Mouse (Mus musculus) forebrain, embryonic 14.5 days (tissue): ENCODE results near the gene Dnase1l3. TPM values are rescaled to one million over a fixed set of nuclear protein-coding genes. Genes with fewer than 3 reads are reported as not detected.
"Not testable (repeated sequence)": the region's sequence is repeated elsewhere in the genome, so short reads cannot be mapped to it uniquely, and the experiment has no call there.

Source experiments
- ATAC-seq: fragments of 200-750 bp; cut with Nextera tagmentation; 2 replicates; pipeline ENCODE4 v1.8.0; 2017; ENCODE audit warnings: mild to moderate bottlenecking, moderate library complexity
- DNase-seq: peaks from one replicate; pipeline ENCODE4 v3.0.0-alpha.2; 2015; ENCODE audit warnings: low spot score
- H3K27ac ChIP-seq: fragments of 300-500 bp; sonication (generic); 2 replicates; pipeline ENCODE4 v1.5.1; 2014; ENCODE audit warnings: low read depth, mild to moderate bottlenecking, control low read depth, low read length, moderate library complexity
- H3K27me3 ChIP-seq: fragments of 300-500 bp; sonication (generic); replicated peaks from 2 replicates; pipeline ENCODE4 v1.6.1; 2014; ENCODE audit warnings: low read length, control low read depth, mixed read lengths; ENCODE audit not compliant: control insufficient read depth, insufficient read depth
- H3K36me3 ChIP-seq: fragments of 300-500 bp; sonication (generic); 2 replicates; pipeline ENCODE4 v1.6.1; 2014; ENCODE audit warnings: low read length, control low read depth; ENCODE audit not compliant: control insufficient read depth, insufficient read depth
- H3K4me1 ChIP-seq: fragments of 300-500 bp; sonication (generic); 2 replicates; pipeline ENCODE4 v1.6.1; 2014; ENCODE audit warnings: antibody characterized with exemption, low read length, control low read depth; ENCODE audit not compliant: control insufficient read depth, insufficient read depth
- H3K4me2 ChIP-seq: fragments of 300-500 bp; sonication (generic); 2 replicates; pipeline ENCODE4 v1.6.1; 2014; ENCODE audit warnings: mild to moderate bottlenecking, control low read depth, low read length
- H3K4me3 ChIP-seq: fragments of 300-500 bp; sonication (generic); 2 replicates; pipeline ENCODE4 v1.5.1; 2014; ENCODE audit warnings: low read depth, low read length, control low read depth
- H3K9ac ChIP-seq: fragments of 300-500 bp; sonication (generic); 2 replicates; pipeline ENCODE4 v1.6.1; 2014; ENCODE audit warnings: mild to moderate bottlenecking, low read length, control low read depth, moderate library complexity
- H3K9me3 ChIP-seq: fragments of 300-500 bp; sonication (generic); replicated peaks from 2 replicates; pipeline ENCODE4 v1.6.1; 2016; ENCODE audit warnings: low read length, control low read depth, mixed read lengths; ENCODE audit not compliant: control insufficient read depth
- WGBS: fragments of 180-500 bp; shearing (Covaris S2); extraction: QIAGEN DNeasy Blood & Tissue Kit; methylation state at CpG from one replicate; pipeline ENCODE4 v1.1.7; 2014; 5-methylcytosine and 5-hydroxymethylcytosine counted together
- polyA plus RNA-seq: library from polyadenylated mRNA; unstranded; fragments of >200 nt; fragmentation: Nextera tagmentation; extraction: Ambion mirVana; gene quantifications from 2 replicates; pipeline ENCODE4 v1.2.1, GENCODE M21; 2014

The Dnase1l3 gene
- polyA plus RNA-seq, 1 experiment from 2014 or later: 0.05 TPM

DNA sequence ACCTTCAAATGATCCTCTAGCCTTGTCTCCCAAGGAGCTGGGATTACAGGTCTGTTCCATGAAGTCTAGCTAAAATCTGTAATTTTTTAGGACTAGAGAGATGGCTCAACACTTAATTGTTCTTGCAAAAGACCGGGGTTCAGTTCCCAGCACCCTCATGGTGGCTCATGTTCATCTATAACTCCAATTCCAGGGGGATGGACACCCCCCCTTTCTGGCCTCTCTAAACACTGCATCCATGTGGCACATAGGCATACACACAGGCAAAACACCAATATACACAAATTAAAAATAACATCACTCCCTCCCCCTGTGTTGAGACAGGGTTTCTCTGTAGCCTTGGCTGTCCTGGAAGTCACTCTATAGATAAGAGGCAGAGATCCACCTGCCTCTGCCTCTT is 25.6 kb upstream of the Dnase1l3 start:
- DNase-seq (no peak), ATAC-seq (no peak)
- H3K4me1 ChIP-seq: no peaks in the 10 kb centered on the region
- H3K36me3 ChIP-seq: no peaks in the 10 kb centered on the region
- no peak overlapping the region for H3K9ac ChIP-seq
- no peaks in the 10 kb centered on the region for H3K27me3 ChIP-seq
- H3K4me2 ChIP-seq: no peak overlapping the region
- H3K27ac ChIP-seq: no peak overlapping the region
- no peak overlapping the region for H3K4me3 ChIP-seq
- 94% methylated on average over 1 of the region's 1 CpGs for WGBS
- H3K9me3 ChIP-seq: no peaks in the 10 kb centered on the region

DNA sequence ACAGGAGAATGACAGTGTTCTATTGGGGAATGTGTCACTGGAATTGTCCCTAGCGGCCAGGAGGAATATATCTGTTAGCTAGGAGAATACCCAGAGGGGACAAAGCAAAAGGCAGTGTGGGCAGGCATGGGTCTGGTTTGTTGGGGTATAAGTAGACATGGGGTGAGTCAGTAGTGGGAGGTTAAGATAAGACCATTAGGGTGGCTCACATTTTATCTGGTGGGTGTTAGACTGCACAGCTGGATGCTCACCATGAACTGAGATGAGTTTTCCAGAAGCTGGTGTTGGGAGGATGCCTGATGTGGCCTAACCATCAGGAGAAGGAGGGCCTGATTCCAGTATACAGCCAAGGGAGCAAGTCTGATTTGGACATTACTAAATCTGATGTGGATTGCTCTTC is 22.6 kb upstream of the Dnase1l3 start:
- Histone ChIP-seq H3K9me3 (no peaks in the 10 kb centered on the region), H3K27me3 (no peaks in the 10 kb centered on the region), H3K36me3 (no peaks in the 10 kb centered on the region), H3K27ac (no peak overlapping the region), H3K4me1 (no peaks in the 10 kb centered on the region), H3K9ac (no peak overlapping the region), H3K4me2 (no peak overlapping the region), H3K4me3 (no peak overlapping the region)
- ATAC-seq (no peak), DNase-seq (no peak)
- 86% methylated on average over 1 of the region's 1 CpGs for WGBS

DNA sequence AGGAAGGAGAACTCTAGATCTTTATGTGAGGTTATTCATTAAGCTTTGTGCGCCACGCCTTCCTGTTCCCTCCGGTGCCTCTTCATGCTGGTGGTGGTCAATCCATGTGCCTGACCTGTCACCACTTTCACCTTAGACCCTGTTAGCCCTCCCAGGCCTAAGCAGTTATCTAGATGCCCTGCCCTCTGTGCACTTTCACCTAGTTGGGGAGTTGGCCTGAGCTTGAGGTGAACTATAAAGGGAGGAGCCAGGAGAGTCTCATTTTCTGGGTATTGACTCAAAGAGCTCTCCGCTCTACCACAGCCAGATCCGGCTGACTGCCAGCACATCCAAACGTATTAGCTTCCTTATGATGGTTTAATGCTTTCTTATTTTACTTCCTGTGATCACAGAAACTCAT is 21.9 kb upstream of the Dnase1l3 start:
- Histone ChIP-seq H3K4me1 (no peaks in the 10 kb centered on the region), H3K4me2 (no peak overlapping the region), H3K27me3 (no peaks in the 10 kb centered on the region), H3K9ac (no peak overlapping the region), H3K9me3 (no peaks in the 10 kb centered on the region), H3K27ac (no peak overlapping the region), H3K4me3 (no peak overlapping the region), H3K36me3 (no peaks in the 10 kb centered on the region)
- 91% methylated on average over 6 of the region's 6 CpGs for whole genome bisulfite sequencing
- no peak for DNase-seq
- no peak for ATAC-seq

DNA sequence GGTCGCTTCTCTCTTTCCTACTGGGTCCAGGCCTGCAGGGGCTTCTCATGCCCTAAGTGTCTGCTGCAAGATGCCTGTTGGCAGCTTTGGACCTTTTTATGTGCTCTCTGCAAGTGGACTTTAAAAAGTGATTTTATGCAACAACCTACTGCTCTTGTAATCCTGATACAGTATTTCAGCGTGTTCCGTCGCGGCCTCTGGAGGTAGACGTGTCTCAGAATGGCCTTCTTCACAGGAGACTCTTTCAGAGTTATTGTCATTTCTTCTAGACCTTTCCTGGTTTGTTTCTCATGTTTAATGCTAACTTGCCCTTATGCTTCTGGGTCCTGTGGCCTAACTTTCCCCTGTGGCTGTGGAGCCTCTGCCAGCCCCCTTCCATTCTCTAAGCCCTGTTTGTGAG is 21.4 kb upstream of the Dnase1l3 start:
- Histone ChIP-seq H3K9me3 (no peaks in the 10 kb centered on the region), H3K4me1 (no peaks in the 10 kb centered on the region), H3K4me3 (no peak overlapping the region), H3K4me2 (no peak overlapping the region), H3K27ac (no peak overlapping the region), H3K9ac (no peak overlapping the region), H3K27me3 (no peaks in the 10 kb centered on the region), H3K36me3 (no peaks in the 10 kb centered on the region)
- no peak for DNase-seq
- 96% methylated on average over 6 of the region's 6 CpGs for WGBS
- ATAC-seq: no peak

DNA sequence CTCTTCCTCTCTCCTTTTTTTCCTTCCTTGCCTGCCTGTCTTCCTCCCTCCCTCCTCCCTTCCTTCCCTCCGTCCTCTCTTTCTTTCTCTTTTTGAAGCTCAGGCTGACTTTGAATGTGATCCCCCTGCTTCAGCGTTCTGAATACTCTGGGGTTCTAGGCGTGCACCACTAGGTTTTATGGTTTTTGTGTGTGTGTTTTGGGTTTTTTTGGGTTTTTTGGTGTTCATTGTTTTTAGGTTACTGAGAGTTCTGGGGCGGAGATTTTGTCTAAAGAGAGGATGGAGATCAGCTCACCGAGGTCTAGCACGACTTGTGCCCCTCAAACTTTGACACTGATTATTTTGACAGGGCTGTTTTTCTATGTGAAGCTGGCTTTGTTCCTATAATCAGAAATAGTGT is 17.6 kb upstream of the Dnase1l3 start:
- Histone ChIP-seq H3K27ac (no peak overlapping the region), H3K4me3 (no peak overlapping the region), H3K9ac (no peak overlapping the region), H3K4me2 (no peak overlapping the region), H3K4me1 (no peaks in the 10 kb centered on the region), H3K9me3 (no peaks in the 10 kb centered on the region), H3K27me3 (no peaks in the 10 kb centered on the region), H3K36me3 (no peaks in the 10 kb centered on the region)
- 83% methylated on average over 6 of the region's 6 CpGs for WGBS
- DNase-seq (no peak), ATAC-seq (no peak)

DNA sequence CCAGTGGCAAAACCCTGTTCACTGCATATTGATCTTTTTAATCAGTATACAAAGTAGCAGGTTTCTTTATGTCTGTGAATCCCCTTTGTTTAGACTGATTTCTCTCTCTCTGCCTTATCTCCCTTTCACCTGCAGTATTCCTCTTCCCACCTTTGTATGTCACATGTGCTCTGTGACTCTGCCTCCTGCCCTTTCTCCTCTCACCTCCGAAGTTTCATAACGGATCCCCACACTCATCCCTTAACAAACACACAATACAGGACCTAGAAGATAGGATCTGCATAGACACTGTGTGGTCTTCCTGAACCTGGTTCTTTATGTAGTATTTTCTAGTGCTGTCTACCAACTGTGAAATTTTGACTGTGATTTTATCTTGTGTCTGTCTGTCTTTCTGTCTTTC is 16.9 kb upstream of the Dnase1l3 start:
- Histone ChIP-seq H3K4me2 (no peak overlapping the region), H3K27ac (no peak overlapping the region), H3K9ac (no peak overlapping the region), H3K36me3 (no peaks in the 10 kb centered on the region), H3K4me1 (no peaks in the 10 kb centered on the region), H3K9me3 (no peaks in the 10 kb centered on the region), H3K4me3 (no peak overlapping the region), H3K27me3 (no peaks in the 10 kb centered on the region)
- DNase-seq: no peak
- no peak for ATAC-seq
- WGBS: 87% methylated on average over 2 of the region's 2 CpGs

DNA sequence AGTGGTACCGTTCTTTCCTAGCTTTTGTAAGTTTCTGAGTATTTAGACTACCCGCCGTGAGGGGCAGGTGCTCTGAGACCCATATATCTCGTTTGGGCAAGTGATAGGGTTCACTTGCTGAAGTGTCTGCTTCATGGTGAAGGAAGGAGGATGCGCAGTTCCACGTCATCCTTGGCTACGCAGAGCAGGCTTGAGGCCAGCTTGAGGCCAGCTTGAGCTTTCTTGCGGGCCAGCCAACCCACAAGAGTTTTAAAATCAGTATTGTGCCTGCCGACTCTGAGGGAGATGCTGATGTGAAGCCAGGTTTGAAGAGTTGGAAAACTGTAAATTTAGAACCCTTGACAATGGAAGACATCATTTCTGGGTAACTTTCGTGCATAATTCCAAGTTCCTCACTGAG is 13.6 kb upstream of the Dnase1l3 start:
- H3K9me3 ChIP-seq: no peaks in the 10 kb centered on the region
- DNase-seq (no peak), ATAC-seq (no peak)
- peaks cover 9% of the 10 kb centered on the region; the same call in 1 of the 2 replicates for H3K4me1 ChIP-seq
- H3K36me3 ChIP-seq: no peaks in the 10 kb centered on the region
- no peak overlapping the region for H3K27ac ChIP-seq
- 88% methylated on average over 10 of the region's 10 CpGs for WGBS
- no peak overlapping the region for H3K9ac ChIP-seq
- H3K4me3 ChIP-seq: no peak overlapping the region
- no peaks in the 10 kb centered on the region for H3K27me3 ChIP-seq
- H3K4me2 ChIP-seq: no peak overlapping the region

DNA sequence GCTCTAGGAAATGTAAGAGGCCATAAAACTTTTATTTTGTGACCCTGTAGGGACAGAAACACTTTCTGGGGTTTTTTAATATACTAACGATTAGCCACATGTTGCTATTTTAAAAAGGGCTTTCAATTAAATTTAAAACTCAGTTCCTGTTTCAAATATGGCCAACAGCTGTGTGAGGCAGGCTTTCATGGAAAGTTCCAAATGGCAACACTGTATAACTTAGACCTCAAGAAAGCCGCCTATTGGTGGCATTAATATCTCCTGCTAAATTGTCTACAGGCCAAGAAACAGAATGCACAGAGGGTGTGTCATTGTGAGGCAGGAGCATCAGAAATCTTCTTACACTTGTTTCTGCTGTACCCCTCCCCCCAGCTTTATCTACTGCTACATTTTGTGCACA is 13.1 kb upstream of the Dnase1l3 start:
- no peaks in the 10 kb centered on the region for H3K27me3 ChIP-seq
- no peak for ATAC-seq
- no peaks in the 10 kb centered on the region for H3K36me3 ChIP-seq
- 90% methylated on average over 2 of the region's 2 CpGs for WGBS
- no peak overlapping the region for H3K27ac ChIP-seq
- no peaks in the 10 kb centered on the region for H3K9me3 ChIP-seq
- no peak for DNase-seq
- peaks cover 9% of the 10 kb centered on the region; the same call in 1 of the 2 replicates for H3K4me1 ChIP-seq
- no peak overlapping the region for H3K4me2 ChIP-seq
- no peak overlapping the region for H3K4me3 ChIP-seq
- no peak overlapping the region for H3K9ac ChIP-seq

DNA sequence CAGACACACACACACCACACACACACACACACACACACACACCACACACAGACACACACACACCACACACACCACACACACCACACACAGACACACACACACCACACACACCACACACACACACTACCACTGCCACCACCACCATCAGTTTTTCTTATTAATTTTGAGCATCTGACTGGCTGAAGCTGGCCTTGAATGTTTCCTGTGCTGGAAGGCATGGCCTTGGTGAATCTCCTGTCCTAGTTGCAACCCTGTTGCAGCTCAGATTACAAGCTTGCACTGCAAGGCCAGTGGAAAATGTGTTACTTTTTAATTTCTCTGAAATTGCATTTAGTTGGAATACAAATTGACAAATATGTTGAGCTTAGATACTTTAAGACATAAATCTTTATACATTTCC is 12.7 kb upstream of the Dnase1l3 start:
- Histone ChIP-seq H3K4me2 (no peak overlapping the region), H3K4me1 (peaks cover 9% of the 10 kb centered on the region; the same call in 1 of the 2 replicates), H3K27ac (no peak overlapping the region), H3K9ac (no peak overlapping the region), H3K9me3 (no peaks in the 10 kb centered on the region), H3K4me3 (no peak overlapping the region), H3K36me3 (no peaks in the 10 kb centered on the region), H3K27me3 (no peaks in the 10 kb centered on the region)
- DNase-seq: no peak
- no peak for ATAC-seq

DNA sequence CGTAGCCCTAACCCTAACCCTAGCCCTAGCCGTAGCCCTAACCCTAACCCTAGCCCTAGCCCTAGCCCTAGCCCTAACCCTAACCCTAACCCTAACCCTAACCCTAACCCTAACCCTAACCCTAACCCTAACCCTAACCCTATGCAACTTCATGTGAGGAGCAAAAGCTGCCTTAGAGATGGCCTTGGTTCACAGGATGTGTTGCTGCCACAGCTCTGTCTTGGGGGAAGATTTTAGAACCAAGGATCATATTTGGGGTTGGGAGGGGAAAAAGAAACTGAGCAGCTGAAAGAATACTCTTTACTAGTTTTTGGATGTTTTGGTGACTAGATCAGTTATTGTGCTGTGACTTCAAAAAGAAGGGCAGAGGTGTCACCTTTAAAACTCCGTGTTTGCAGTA is 11.7 kb upstream of the Dnase1l3 start:
- not testable (repeated sequence) for H3K4me2 ChIP-seq, H3K4me3 ChIP-seq, H3K9ac ChIP-seq, H3K36me3 ChIP-seq, H3K4me1 ChIP-seq, H3K9me3 ChIP-seq, H3K27ac ChIP-seq, DNase-seq, ATAC-seq, H3K27me3 ChIP-seq
- WGBS: 68% methylated on average over 3 of the region's 3 CpGs
